Mouse (Mus musculus): ENCODE results near the gene Hsdl2. TPM values are rescaled to one million over a fixed set of nuclear protein-coding genes. Genes with fewer than 3 reads are reported as not detected.
"Not testable (repeated sequence)": the region's sequence is repeated elsewhere in the genome, so short reads cannot be mapped to it uniquely, and the experiment has no call there.

Hsdl2 gene
- polyA plus RNA-seq, 1 experiment from 2014 or later = 27.8 TPM

GRCm38 (mm10) chr4:59567576-59568260 is 13.6 kb upstream of the Hsdl2 start:
- Histone ChIP-seq H3K9me3 (no peaks in the 10 kb centered on the region), H3K4me3 (no peak overlapping the region), H3K9ac (no peak overlapping the region), H3K27ac (no peak overlapping the region), H3K4me2 (no peak overlapping the region), H3K4me1 (no peaks in the 10 kb centered on the region), H3K27me3 (no peaks in the 10 kb centered on the region), H3K36me3 (no peaks in the 10 kb centered on the region)
- 84% methylated on average over 6 of the region's 6 CpGs for WGBS
- ATAC-seq (ENCODE audit: insufficient number of reproducible peaks, low FRiP score, low TSS enrichment, low read depth) = no peak

- Histone ChIP-seq H3K4me3 (no peak overlapping the region), H3K9ac (no peak overlapping the region), H3K9me3 (no peaks in the 10 kb centered on the region), H3K4me2 (no peak overlapping the region), H3K36me3 (no peaks in the 10 kb centered on the region), H3K27me3 (no peaks in the 10 kb centered on the region), H3K27ac (no peak overlapping the region), H3K4me1 (no peaks in the 10 kb centered on the region)
- 2% methylated on average over 7 of the region's 7 CpGs for WGBS
- no peak for ATAC-seq (ENCODE audit: insufficient number of reproducible peaks, low FRiP score, low TSS enrichment, low read depth)
Observed at GRCm38 (mm10) chr4:59569538-59569937, 11.8 kb upstream of the Hsdl2 start.

GRCm38 (mm10) chr4:59570519-59570918 is 10.8 kb upstream of the Hsdl2 start:
- WGBS = 90% methylated on average over 8 of the region's 8 CpGs
- H3K27me3 ChIP-seq; H3K27ac ChIP-seq; H3K36me3 ChIP-seq; H3K9me3 ChIP-seq; H3K4me3 ChIP-seq; ATAC-seq (ENCODE audit: insufficient number of reproducible peaks, low FRiP score, low TSS enrichment, low read depth); H3K4me2 ChIP-seq; H3K9ac ChIP-seq; H3K4me1 ChIP-seq: not testable (repeated sequence)

GRCm38 (mm10) chr4:59572521-59573118 is 8.7 kb upstream of the Hsdl2 start:
- 80% methylated on average over 11 of the region's 11 CpGs for WGBS
- ATAC-seq (ENCODE audit: insufficient number of reproducible peaks, low FRiP score, low TSS enrichment, low read depth) = no peak

GRCm38 (mm10) chr4:59575184-59575958 is 6.0 kb upstream of the Hsdl2 start:
- H3K9me3 ChIP-seq = no peaks in the 10 kb centered on the region
- H3K4me1 ChIP-seq = peaks cover 4% of the 10 kb centered on the region
- ATAC-seq (ENCODE audit: insufficient number of reproducible peaks, low FRiP score, low TSS enrichment, low read depth) = no peak
- H3K9ac ChIP-seq = no peak overlapping the region
- no peak overlapping the region for H3K4me2 ChIP-seq
- no peak overlapping the region for H3K4me3 ChIP-seq
- H3K27me3 ChIP-seq = no peaks in the 10 kb centered on the region
- no peak overlapping the region for H3K27ac ChIP-seq
- H3K36me3 ChIP-seq = no peaks in the 10 kb centered on the region
- WGBS = 82% methylated on average over 11 of the region's 11 CpGs

More at GRCm38 (mm10) chr4:59572521-59573118, 8.7 kb upstream of the Hsdl2 start:
- no peak overlapping the region for H3K27ac ChIP-seq
- H3K27me3 ChIP-seq = no peaks in the 10 kb centered on the region
- no peak overlapping the region for H3K4me2 ChIP-seq
- no peaks in the 10 kb centered on the region for H3K36me3 ChIP-seq
- no peak overlapping the region for H3K9ac ChIP-seq
- H3K4me1 ChIP-seq = no peaks in the 10 kb centered on the region
- no peaks in the 10 kb centered on the region for H3K9me3 ChIP-seq
- H3K4me3 ChIP-seq = no peak overlapping the region

GRCm38 (mm10) chr4:59580495-59581281 is 675 bp upstream of the Hsdl2 start:
- Histone ChIP-seq H3K9ac (peak overlapping the region; percentile 51), H3K9me3 (no peaks in the 10 kb centered on the region), H3K4me3 (peak overlapping the region; percentile 60), H3K27me3 (no peaks in the 10 kb centered on the region), H3K27ac (peak overlapping the region; percentile 79), H3K4me1 (peaks cover 9% of the 10 kb centered on the region), H3K4me2 (peak overlapping the region; percentile 56), H3K36me3 (no peaks in the 10 kb centered on the region)
- WGBS = under 1% methylated on average over 23 of the region's 23 CpGs
- ATAC-seq (ENCODE audit: insufficient number of reproducible peaks, low FRiP score, low TSS enrichment, low read depth) = no peak

GRCm38 (mm10) chr4:59582186-59582585 is 823 bp downstream of the Hsdl2 start:
- ATAC-seq (ENCODE audit: insufficient number of reproducible peaks, low FRiP score, low TSS enrichment, low read depth) = no peak
- WGBS = 24% methylated on average over 6 of the region's 6 CpGs
- Histone ChIP-seq H3K4me2 (peak overlapping the region; percentile 56), H3K27me3 (no peaks in the 10 kb centered on the region), H3K27ac (no peak overlapping the region), H3K9me3 (no peaks in the 10 kb centered on the region), H3K4me3 (peak overlapping the region; percentile 60), H3K36me3 (no peaks in the 10 kb centered on the region), H3K9ac (no peak overlapping the region; the same call in 1 of the 2 replicates), H3K4me1 (peaks cover 9% of the 10 kb centered on the region)

- H3K4me1 ChIP-seq = peaks cover 8% of the 10 kb centered on the region
- no peaks in the 10 kb centered on the region for H3K36me3 ChIP-seq
- WGBS = 65% methylated on average over 5 of the region's 5 CpGs
- no peaks in the 10 kb centered on the region for H3K27me3 ChIP-seq
- no peak overlapping the region for H3K4me2 ChIP-seq
- no peak overlapping the region for H3K4me3 ChIP-seq
- H3K9me3 ChIP-seq = no peaks in the 10 kb centered on the region
- no peak for ATAC-seq (ENCODE audit: insufficient number of reproducible peaks, low FRiP score, low TSS enrichment, low read depth)
- no peak overlapping the region for H3K27ac ChIP-seq
- H3K9ac ChIP-seq = no peak overlapping the region
Observed at GRCm38 (mm10) chr4:59585097-59585496, 3.7 kb downstream of the Hsdl2 start.

- no peak for ATAC-seq (ENCODE audit: insufficient number of reproducible peaks, low FRiP score, low TSS enrichment, low read depth)
Observed at GRCm38 (mm10) chr4:59587215-59587871, 6.0 kb downstream of the Hsdl2 start.

GRCm38 (mm10) chr4:59587872-59588226 is 6.5 kb downstream of the Hsdl2 start:
- no peaks in the 10 kb centered on the region; the same call in 1 of the 2 replicates for H3K4me1 ChIP-seq
- no peak overlapping the region for H3K4me2 ChIP-seq
- 94% methylated on average over 1 of the region's 1 CpGs for WGBS
- no peak overlapping the region for H3K4me3 ChIP-seq
- no peak overlapping the region for H3K27ac ChIP-seq
- no peak for ATAC-seq (ENCODE audit: insufficient number of reproducible peaks, low FRiP score, low TSS enrichment, low read depth)
- no peaks in the 10 kb centered on the region for H3K27me3 ChIP-seq
- H3K9ac ChIP-seq = no peak overlapping the region
- no peaks in the 10 kb centered on the region for H3K9me3 ChIP-seq
- no peaks in the 10 kb centered on the region for H3K36me3 ChIP-seq

More at GRCm38 (mm10) chr4:59587215-59587871, 6.0 kb downstream of the Hsdl2 start:
- no peak overlapping the region for H3K27ac ChIP-seq
- no peaks in the 10 kb centered on the region for H3K36me3 ChIP-seq
- no peak overlapping the region for H3K4me2 ChIP-seq
- H3K4me1 ChIP-seq = no peaks in the 10 kb centered on the region; the same call in 1 of the 2 replicates
- H3K27me3 ChIP-seq = no peaks in the 10 kb centered on the region
- no peak overlapping the region for H3K4me3 ChIP-seq
- H3K9me3 ChIP-seq = no peaks in the 10 kb centered on the region
- no peak overlapping the region for H3K9ac ChIP-seq
- 64% methylated on average over 2 of the region's 2 CpGs for WGBS

GRCm38 (mm10) chr4:59594614-59595013 is 13.3 kb downstream of the Hsdl2 start:
- no peak overlapping the region for H3K27ac ChIP-seq
- no peak overlapping the region for H3K9ac ChIP-seq
- H3K4me3 ChIP-seq = no peak overlapping the region
- WGBS = 59% methylated on average over 2 of the region's 2 CpGs
- H3K9me3 ChIP-seq = no peaks in the 10 kb centered on the region
- H3K27me3 ChIP-seq = no peaks in the 10 kb centered on the region
- ATAC-seq (ENCODE audit: insufficient number of reproducible peaks, low FRiP score, low TSS enrichment, low read depth) = no peak
- no peak overlapping the region for H3K4me2 ChIP-seq
- no peaks in the 10 kb centered on the region for H3K4me1 ChIP-seq
- peaks cover 8% of the 10 kb centered on the region; the same call in 1 of the 2 replicates for H3K36me3 ChIP-seq
